Mouse (Mus musculus): ENCODE results near the gene Gm20854. TPM values are rescaled to one million over a fixed set of nuclear protein-coding genes. Genes with fewer than 3 reads are reported as not detected.
"Not testable (repeated sequence)": the region's sequence is repeated elsewhere in the genome, so short reads cannot be mapped to it uniquely, and the experiment has no call there.

Gene Gm20854
- polyA plus RNA-seq (2014; fragmentation: Nextera tagmentation; extraction: Ambion mirVana) = not detected in 2 replicates

DNA sequence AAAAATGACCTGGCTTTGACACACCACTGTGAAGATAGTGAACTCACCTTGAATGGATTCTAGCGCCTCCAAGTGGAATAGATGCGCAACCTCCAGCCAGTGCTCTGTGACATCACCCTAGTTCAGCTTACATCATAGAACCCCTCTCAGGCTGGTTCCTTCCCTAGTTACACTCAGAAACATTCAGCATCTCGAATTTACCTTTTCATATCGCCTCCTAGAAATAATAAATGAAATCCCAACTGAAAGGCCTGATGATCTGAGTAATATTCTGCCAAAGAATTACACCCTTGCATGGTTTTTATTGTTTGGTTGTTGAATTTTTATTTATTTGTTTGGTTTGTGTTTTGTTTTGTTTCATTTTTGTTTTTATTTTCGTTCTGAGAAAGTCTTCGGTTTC, at the start of gene Gm20854:
Gene Gm20854, minus strand, starts transcription at position 101 of the 400 bp plus-strand sequence.
- not testable (repeated sequence) for H3K4me3 ChIP-seq (ENCODE audit: low read depth, low read length); DNase-seq (ENCODE audit: low spot score); H3K36me3 ChIP-seq (replicated peaks; ENCODE audit: control insufficient read depth, insufficient read depth, low read depth, low read length); H3K27ac ChIP-seq (replicated peaks; ENCODE audit: low read depth, low read length); H3K4me1 ChIP-seq (ENCODE audit: control insufficient read depth, insufficient read depth, low read length); H3K27me3 ChIP-seq (ENCODE audit: control insufficient read depth, insufficient read depth, low read length); H3K9ac ChIP-seq (replicated peaks; ENCODE audit: low read length); H3K4me2 ChIP-seq (ENCODE audit: low read depth, low read length); H3K9me3 ChIP-seq (replicated peaks; ENCODE audit: control insufficient read depth, low read length); ATAC-seq (replicated peaks; ENCODE audit: insufficient number of reproducible peaks, low FRiP score, low TSS enrichment, low read depth)
- no CpG with 5 or more reads among the region's 6 CpGs for WGBS

All from embryonic facial prominence, embryonic 11.5 days (tissue).